Mouse (Mus musculus): ENCODE measurements at regions not wholly inside any gene's neighbourhood (a gene's known extent, or its start where the extent isn't known, plus 50 kb on each side); places are given as distances from the start of the nearest gene placed in this dataset.

DNA sequence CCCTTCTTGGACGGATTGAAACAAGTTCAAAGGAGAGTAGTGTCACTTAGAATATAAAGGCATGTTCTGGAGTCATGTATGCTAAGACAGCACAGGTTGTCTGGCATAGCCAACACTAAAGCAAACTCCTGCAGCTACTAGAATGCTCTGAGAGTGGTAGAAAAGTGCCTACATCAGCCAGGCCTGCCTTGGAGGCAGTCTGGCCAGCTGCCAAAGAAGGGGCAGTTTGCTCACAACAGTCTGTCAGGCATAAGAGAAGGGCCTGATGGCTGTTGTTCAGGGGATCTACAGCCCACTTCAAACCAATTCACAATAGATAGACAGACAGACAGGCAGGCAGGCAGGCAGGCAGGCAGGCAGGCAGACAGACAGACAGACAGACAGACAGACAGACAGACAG lies 136.5 kb upstream of the Dap start:
- no peaks in the 10 kb centered on the region for H3K36me3 ChIP-seq (ENCODE audit: control insufficient read depth, insufficient read depth, low read length)
- DNase-seq (ENCODE audit: low spot score, missing footprints) (no peak), ATAC-seq (ENCODE audit: low FRiP score) (no peak)
- WGBS: 77% methylated on average over 1 of the region's 1 CpGs
- no peak overlapping the region for H3K4me3 ChIP-seq (ENCODE audit: low read depth, low read length)
- H3K27ac ChIP-seq (ENCODE audit: low read depth, low read length): no peak overlapping the region
- H3K4me1 ChIP-seq (ENCODE audit: control insufficient read depth, insufficient read depth, low read length): no peaks in the 10 kb centered on the region
- no peak overlapping the region for H3K9ac ChIP-seq (ENCODE audit: low read length)
- H3K4me2 ChIP-seq: no peak overlapping the region
- H3K9me3 ChIP-seq (ENCODE audit: control insufficient read depth, low read length): no peaks in the 10 kb centered on the region
- H3K27me3 ChIP-seq (ENCODE audit: control insufficient read depth, insufficient read depth, low read length): no peaks in the 10 kb centered on the region

DNA sequence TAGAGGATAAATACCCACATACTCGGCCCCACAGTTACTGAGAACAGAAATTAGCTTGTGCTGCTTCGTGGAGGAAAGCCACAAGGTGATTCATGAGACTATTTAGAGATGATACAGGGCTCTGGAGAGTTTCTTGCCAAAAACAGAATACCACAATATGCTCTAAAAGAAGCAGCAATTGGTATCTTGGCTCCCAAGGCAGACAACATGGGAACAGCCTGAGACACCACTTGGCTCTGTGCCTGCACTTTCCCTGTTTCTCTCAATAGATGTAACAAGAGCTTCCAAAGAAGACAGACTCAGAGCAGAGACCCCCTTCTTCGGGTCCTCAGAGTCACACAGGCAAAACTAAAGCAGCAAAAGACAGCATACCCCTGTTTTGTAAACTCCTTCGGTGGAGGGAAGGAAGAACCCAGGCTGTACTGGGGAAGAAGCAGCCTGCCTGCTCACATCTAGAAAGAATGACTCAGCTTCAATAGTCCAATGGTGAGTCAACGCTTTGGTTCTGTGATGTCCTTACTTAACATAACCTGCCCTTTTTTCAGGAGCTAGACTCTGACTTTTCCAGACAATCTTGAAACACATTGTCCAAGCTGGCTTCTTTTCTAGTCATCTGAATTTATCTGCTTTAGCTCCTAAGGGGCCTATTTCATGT lies 132.1 kb upstream of the Dap start:
- Histone ChIP-seq H3K36me3 (ENCODE audit: control insufficient read depth, insufficient read depth, low read length) (no peaks in the 10 kb centered on the region), H3K27me3 (ENCODE audit: control insufficient read depth, insufficient read depth, low read length) (no peaks in the 10 kb centered on the region), H3K4me2 (no peak overlapping the region), H3K9me3 (ENCODE audit: control insufficient read depth, low read length) (no peaks in the 10 kb centered on the region), H3K27ac (ENCODE audit: low read depth, low read length) (no peak overlapping the region), H3K4me1 (ENCODE audit: control insufficient read depth, insufficient read depth, low read length) (no peaks in the 10 kb centered on the region), H3K4me3 (ENCODE audit: low read depth, low read length) (no peak overlapping the region), H3K9ac (ENCODE audit: low read length) (no peak overlapping the region)
- no peak for DNase-seq (ENCODE audit: low spot score, missing footprints)
- no peak for ATAC-seq (ENCODE audit: low FRiP score)
- WGBS: 78% methylated on average over 5 of the region's 5 CpGs

DNA sequence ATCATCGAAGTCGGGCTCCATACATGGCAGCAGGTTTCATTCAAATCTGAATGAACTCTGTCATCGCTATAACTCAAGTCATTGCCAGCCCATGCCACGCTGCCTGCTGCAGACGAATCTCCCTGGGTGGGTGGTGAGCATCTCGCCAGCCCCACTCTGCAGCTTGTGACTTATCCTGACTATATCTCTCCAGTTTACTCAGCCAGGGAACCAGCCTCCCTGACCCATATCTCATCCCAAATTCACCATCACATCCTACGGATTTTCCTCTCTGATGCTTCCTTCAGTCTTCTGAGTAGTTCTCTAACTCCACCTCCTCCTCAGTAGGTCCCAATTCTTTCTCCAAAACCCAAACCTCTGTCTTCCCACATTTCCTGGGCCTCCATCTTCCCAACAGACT lies 127.9 kb upstream of the Dap start:
- Histone ChIP-seq H3K36me3 (ENCODE audit: control insufficient read depth, insufficient read depth, low read length) (no peaks in the 10 kb centered on the region), H3K9ac (ENCODE audit: low read length) (no peak overlapping the region), H3K27ac (ENCODE audit: low read depth, low read length) (no peak overlapping the region), H3K9me3 (ENCODE audit: control insufficient read depth, low read length) (no peaks in the 10 kb centered on the region), H3K27me3 (ENCODE audit: control insufficient read depth, insufficient read depth, low read length) (no peaks in the 10 kb centered on the region), H3K4me1 (ENCODE audit: control insufficient read depth, insufficient read depth, low read length) (no peaks in the 10 kb centered on the region), H3K4me3 (ENCODE audit: low read depth, low read length) (no peak overlapping the region), H3K4me2 (no peak overlapping the region)
- ATAC-seq (ENCODE audit: low FRiP score): no peak
- WGBS: 90% methylated on average over 7 of the region's 7 CpGs
- no peak for DNase-seq (ENCODE audit: low spot score, missing footprints)

DNA sequence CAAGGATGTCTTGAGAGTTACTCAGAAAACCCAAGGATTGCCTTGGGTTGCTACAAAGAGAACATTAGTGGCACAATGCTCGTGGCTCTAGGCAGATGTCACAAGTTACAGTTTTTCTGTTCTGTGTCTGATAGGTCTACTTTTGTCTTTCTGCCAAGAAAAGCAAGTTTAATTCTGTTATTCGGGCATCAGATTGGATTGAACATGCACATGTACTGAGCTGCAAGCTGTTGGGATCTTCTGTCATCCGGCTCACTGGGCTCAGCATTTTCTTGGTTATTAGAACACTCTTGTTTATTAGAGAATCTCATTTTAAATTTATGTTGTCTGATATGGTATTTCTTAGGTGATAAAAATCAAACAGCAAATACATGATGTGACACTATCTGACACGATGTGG lies 126.8 kb upstream of the Dap start:
- H3K4me3 ChIP-seq (ENCODE audit: low read depth, low read length): no peak overlapping the region
- no peaks in the 10 kb centered on the region for H3K4me1 ChIP-seq (ENCODE audit: control insufficient read depth, insufficient read depth, low read length)
- H3K27ac ChIP-seq (ENCODE audit: low read depth, low read length): no peak overlapping the region
- DNase-seq (ENCODE audit: low spot score, missing footprints): no peak
- no peaks in the 10 kb centered on the region for H3K9me3 ChIP-seq (ENCODE audit: control insufficient read depth, low read length)
- 87% methylated on average over 4 of the region's 4 CpGs for WGBS
- H3K4me2 ChIP-seq: no peak overlapping the region
- ATAC-seq (ENCODE audit: low FRiP score): no peak
- no peaks in the 10 kb centered on the region for H3K36me3 ChIP-seq (ENCODE audit: control insufficient read depth, insufficient read depth, low read length)
- no peaks in the 10 kb centered on the region for H3K27me3 ChIP-seq (ENCODE audit: control insufficient read depth, insufficient read depth, low read length)
- H3K9ac ChIP-seq (ENCODE audit: low read length): no peak overlapping the region

DNA sequence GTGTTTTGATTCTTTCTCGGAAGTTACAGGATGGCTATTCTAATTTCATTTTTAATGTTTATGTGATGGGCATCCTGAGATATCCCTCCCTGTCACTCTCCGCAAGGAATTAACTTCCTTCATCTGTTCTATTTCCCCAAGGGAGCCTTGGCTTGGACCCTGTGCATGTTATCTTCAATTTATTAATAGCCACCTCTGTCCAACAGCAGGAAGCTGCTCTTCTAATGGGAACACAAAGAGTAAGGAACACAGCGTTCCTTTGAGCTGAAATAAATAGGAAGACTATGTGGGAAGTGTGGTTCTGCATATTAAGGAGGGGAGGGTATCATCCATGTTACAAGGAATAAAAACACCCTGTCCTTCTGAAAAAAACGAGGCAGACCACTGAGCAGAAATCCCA lies 119.4 kb upstream of the Dap start:
- H3K4me1 ChIP-seq (ENCODE audit: control insufficient read depth, insufficient read depth, low read length): no peaks in the 10 kb centered on the region

DNA sequence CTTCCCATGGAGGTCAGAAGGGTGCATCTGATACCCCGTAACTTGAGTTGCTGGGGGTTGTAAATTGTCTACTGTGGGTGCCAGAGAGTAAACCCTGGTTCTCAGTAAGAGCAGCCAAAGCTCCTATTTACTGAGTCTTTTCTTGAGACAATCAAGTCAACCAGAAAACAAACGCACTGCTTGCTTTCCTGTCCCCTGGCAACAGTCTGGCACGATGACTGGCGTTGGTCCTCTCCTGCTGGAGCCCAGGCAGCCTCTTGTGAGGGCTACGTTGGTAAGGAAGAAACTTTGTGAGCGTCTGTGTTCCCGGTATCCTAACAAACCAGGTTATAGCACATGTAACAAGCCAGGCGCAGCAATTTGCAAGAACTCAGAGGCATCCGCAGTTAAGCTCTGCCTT lies 117.2 kb upstream of the Dap start:
- ATAC-seq (ENCODE audit: low FRiP score): no peak
- 85% methylated on average over 9 of the region's 9 CpGs for WGBS
- no peaks in the 10 kb centered on the region for H3K9me3 ChIP-seq (ENCODE audit: control insufficient read depth, low read length)
- no peak overlapping the region for H3K27ac ChIP-seq (ENCODE audit: low read depth, low read length)
- DNase-seq (ENCODE audit: low spot score, missing footprints): no peak
- H3K4me3 ChIP-seq (ENCODE audit: low read depth, low read length): no peak overlapping the region
- no peaks in the 10 kb centered on the region for H3K36me3 ChIP-seq (ENCODE audit: control insufficient read depth, insufficient read depth, low read length)
- H3K9ac ChIP-seq (ENCODE audit: low read length): no peak overlapping the region
- no peaks in the 10 kb centered on the region for H3K4me1 ChIP-seq (ENCODE audit: control insufficient read depth, insufficient read depth, low read length)
- H3K27me3 ChIP-seq (ENCODE audit: control insufficient read depth, insufficient read depth, low read length): no peaks in the 10 kb centered on the region
- no peak overlapping the region for H3K4me2 ChIP-seq

More for the DNA sequence above, 119.4 kb upstream of the Dap start:
- H3K27ac ChIP-seq (ENCODE audit: low read depth, low read length): no peak overlapping the region
- no peak overlapping the region for H3K4me3 ChIP-seq (ENCODE audit: low read depth, low read length)
- 88% methylated on average over 4 of the region's 4 CpGs for WGBS
- DNase-seq (ENCODE audit: low spot score, missing footprints) (no peak), ATAC-seq (ENCODE audit: low FRiP score) (no peak)
- no peak overlapping the region for H3K4me2 ChIP-seq
- no peaks in the 10 kb centered on the region for H3K27me3 ChIP-seq (ENCODE audit: control insufficient read depth, insufficient read depth, low read length)
- no peaks in the 10 kb centered on the region for H3K9me3 ChIP-seq (ENCODE audit: control insufficient read depth, low read length)
- no peaks in the 10 kb centered on the region for H3K36me3 ChIP-seq (ENCODE audit: control insufficient read depth, insufficient read depth, low read length)
- no peak overlapping the region for H3K9ac ChIP-seq (ENCODE audit: low read length)

DNA sequence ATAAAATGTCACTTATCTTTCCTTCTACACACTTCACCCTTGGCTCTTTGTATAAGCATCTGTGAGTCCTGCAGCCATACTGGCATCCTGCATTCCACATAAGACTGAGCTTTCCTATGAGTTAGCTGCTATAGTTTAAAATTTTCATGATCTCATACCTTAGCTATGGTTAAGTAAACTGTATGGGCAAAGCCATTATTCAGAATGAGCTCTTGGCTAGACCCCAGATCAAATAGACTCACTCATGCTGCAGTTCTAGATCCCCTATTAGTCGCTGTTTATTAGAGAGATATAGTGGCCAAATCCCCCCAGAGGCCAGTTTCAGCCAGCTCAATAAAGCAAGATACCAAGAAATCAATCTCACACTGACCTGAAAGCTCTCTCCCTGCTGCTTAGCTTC lies 110.9 kb upstream of the Dap start:
- no peak for ATAC-seq (ENCODE audit: low FRiP score)
- Histone ChIP-seq H3K9me3 (ENCODE audit: control insufficient read depth, low read length) (no peaks in the 10 kb centered on the region), H3K4me1 (ENCODE audit: control insufficient read depth, insufficient read depth, low read length) (no peaks in the 10 kb centered on the region), H3K4me3 (ENCODE audit: low read depth, low read length) (no peak overlapping the region), H3K36me3 (ENCODE audit: control insufficient read depth, insufficient read depth, low read length) (no peaks in the 10 kb centered on the region), H3K9ac (ENCODE audit: low read length) (no peak overlapping the region), H3K27me3 (ENCODE audit: control insufficient read depth, insufficient read depth, low read length) (no peaks in the 10 kb centered on the region), H3K27ac (ENCODE audit: low read depth, low read length) (no peak overlapping the region), H3K4me2 (no peak overlapping the region)
- WGBS: 78% methylated on average over 1 of the region's 1 CpGs
- DNase-seq (ENCODE audit: low spot score, missing footprints): no peak

DNA sequence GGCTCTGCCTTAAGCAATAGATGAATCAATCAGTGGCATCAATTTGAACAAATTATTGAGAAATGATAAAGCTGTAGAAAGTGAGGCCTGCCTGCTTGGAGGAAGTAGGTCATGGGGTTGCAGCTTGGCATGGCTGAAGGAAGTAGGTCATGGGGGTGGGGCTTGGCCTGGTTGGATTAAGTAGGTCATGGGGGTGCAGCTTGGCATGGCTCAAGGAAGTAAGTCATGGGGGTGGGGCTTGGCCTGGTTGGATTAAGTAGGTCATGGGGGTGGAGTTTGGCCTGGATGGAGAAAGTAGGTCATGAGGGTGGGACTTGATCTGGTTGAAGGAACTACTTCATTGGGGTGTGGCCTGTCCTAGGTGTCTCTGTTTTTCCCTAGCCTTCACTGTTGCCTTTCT lies 106.8 kb upstream of the Dap start:
- Histone ChIP-seq H3K4me2 (no peak overlapping the region), H3K4me3 (ENCODE audit: low read depth, low read length) (no peak overlapping the region), H3K27me3 (ENCODE audit: control insufficient read depth, insufficient read depth, low read length) (no peaks in the 10 kb centered on the region), H3K36me3 (ENCODE audit: control insufficient read depth, insufficient read depth, low read length) (no peaks in the 10 kb centered on the region), H3K9me3 (ENCODE audit: control insufficient read depth, low read length) (no peaks in the 10 kb centered on the region), H3K4me1 (ENCODE audit: control insufficient read depth, insufficient read depth, low read length) (no peaks in the 10 kb centered on the region), H3K27ac (ENCODE audit: low read depth, low read length) (no peak overlapping the region), H3K9ac (ENCODE audit: low read length) (no peak overlapping the region)
- no peak for ATAC-seq (ENCODE audit: low FRiP score)
- no peak for DNase-seq (ENCODE audit: low spot score, missing footprints)

DNA sequence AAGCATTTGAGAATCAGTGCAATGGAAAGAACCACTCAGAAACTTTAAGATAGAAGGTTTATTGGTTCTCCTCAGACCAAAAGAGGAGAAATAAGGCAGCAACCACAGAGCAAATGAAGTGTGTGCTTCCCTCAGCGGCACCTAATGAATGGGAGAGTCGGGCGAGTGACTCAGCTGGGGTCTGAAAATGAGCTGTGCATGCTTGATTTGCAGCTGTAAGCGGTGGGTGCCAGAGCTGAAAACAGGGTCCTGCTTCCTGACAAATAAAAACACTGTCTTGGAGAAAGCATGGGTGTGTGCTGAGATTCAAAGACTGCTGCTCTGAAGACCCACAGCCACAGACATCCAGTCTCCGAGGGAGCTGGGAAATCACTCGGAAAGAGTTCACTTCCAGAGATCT lies 104.0 kb upstream of the Dap start:
- 57% methylated on average over 6 of the region's 6 CpGs for WGBS
- Histone ChIP-seq H3K27me3 (ENCODE audit: control insufficient read depth, insufficient read depth, low read length) (no peaks in the 10 kb centered on the region), H3K27ac (ENCODE audit: low read depth, low read length) (no peak overlapping the region), H3K9ac (ENCODE audit: low read length) (no peak overlapping the region), H3K4me3 (ENCODE audit: low read depth, low read length) (no peak overlapping the region), H3K36me3 (ENCODE audit: control insufficient read depth, insufficient read depth, low read length) (no peaks in the 10 kb centered on the region), H3K4me2 (no peak overlapping the region), H3K9me3 (ENCODE audit: control insufficient read depth, low read length) (no peaks in the 10 kb centered on the region), H3K4me1 (ENCODE audit: control insufficient read depth, insufficient read depth, low read length) (no peaks in the 10 kb centered on the region)
- no peak for DNase-seq (ENCODE audit: low spot score, missing footprints)
- no peak for ATAC-seq (ENCODE audit: low FRiP score)

DNA sequence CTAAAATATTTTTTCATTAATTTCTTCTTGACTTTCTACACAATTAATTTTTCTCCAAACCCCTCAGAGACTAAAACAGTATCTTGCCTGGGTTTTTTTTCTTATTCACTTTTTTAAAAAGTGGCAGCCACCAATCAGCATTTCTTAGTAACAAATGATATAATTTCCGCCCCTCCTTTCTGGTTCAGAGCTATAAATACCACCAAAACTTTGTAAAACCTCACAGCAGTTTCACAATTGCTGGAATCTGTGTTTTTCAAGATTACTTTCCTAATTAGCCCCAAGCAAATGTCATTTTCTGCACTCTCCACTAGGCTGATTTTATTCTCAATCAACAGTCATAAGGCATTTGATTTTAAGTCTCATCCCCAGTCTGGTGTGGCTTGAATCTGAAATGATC lies 98.3 kb upstream of the Dap start:
- no peak overlapping the region for H3K27ac ChIP-seq (ENCODE audit: low read depth, low read length)
- H3K9ac ChIP-seq (ENCODE audit: low read length): no peak overlapping the region
- no peak overlapping the region for H3K4me2 ChIP-seq
- ATAC-seq (ENCODE audit: low FRiP score): no peak
- no peak for DNase-seq (ENCODE audit: low spot score, missing footprints)
- 95% methylated on average over 1 of the region's 1 CpGs for WGBS
- no peaks in the 10 kb centered on the region for H3K4me1 ChIP-seq (ENCODE audit: control insufficient read depth, insufficient read depth, low read length)
- H3K4me3 ChIP-seq (ENCODE audit: low read depth, low read length): no peak overlapping the region
- no peaks in the 10 kb centered on the region for H3K9me3 ChIP-seq (ENCODE audit: control insufficient read depth, low read length)
- no peaks in the 10 kb centered on the region for H3K36me3 ChIP-seq (ENCODE audit: control insufficient read depth, insufficient read depth, low read length)
- no peaks in the 10 kb centered on the region for H3K27me3 ChIP-seq (ENCODE audit: control insufficient read depth, insufficient read depth, low read length)

All from midbrain, embryonic 11.5 days (tissue).